Mouse (Mus musculus) testis, adult 2 months (tissue): ENCODE measurements around the gene Wdr70. TPM values are rescaled to one million over a fixed set of nuclear protein-coding genes. Genes with fewer than 3 reads are reported as not detected.

Experiments
- H3K27ac ChIP-seq: fragments of 200-500 bp; 2 replicates; pipeline ENCODE4 v1.5.1; 2012; ENCODE audit warnings: low read depth, low read length; ENCODE audit not compliant: control insufficient read depth, insufficient read depth
- H3K27me3 ChIP-seq: fragments of 200-500 bp; 2 replicates; pipeline ENCODE4 v1.6.1; 2012; ENCODE audit warnings: mild to moderate bottlenecking, low read length, moderate library complexity; ENCODE audit not compliant: control insufficient read depth, insufficient read depth
- H3K36me3 ChIP-seq: fragments of 200-500 bp; 2 replicates; pipeline ENCODE4 v1.6.1; 2012; ENCODE audit warnings: mild to moderate bottlenecking, low read length; ENCODE audit not compliant: control insufficient read depth, insufficient read depth
- H3K4me1 ChIP-seq: fragments of 200-500 bp; 2 replicates; pipeline ENCODE4 v1.6.1; 2012; ENCODE audit warnings: low read length; ENCODE audit not compliant: control insufficient read depth, insufficient read depth
- H3K4me3 ChIP-seq: fragments of 200-500 bp; 2 replicates; pipeline ENCODE4 v1.5.1; 2012; ENCODE audit warnings: low read depth, mild to moderate bottlenecking, low read length, moderate library complexity, mixed read lengths; ENCODE audit not compliant: control insufficient read depth
- CTCF ChIP-seq: fragments of 200-500 bp; IDR thresholded peaks from 2 replicates; pipeline ENCODE4 v1.5.1; 2012; ENCODE audit warnings: low read depth, mild to moderate bottlenecking, inconsistent platforms, low read length, moderate library complexity; ENCODE audit not compliant: control insufficient read depth, insufficient read depth, insufficient replicate concordance
- POLR2A ChIP-seq: fragments of 200-500 bp; IDR thresholded peaks from 2 replicates; pipeline ENCODE4 v1.6.1; 2012; ENCODE audit warnings: low read depth, mild to moderate bottlenecking, inconsistent platforms, low read length, moderate library complexity; ENCODE audit not compliant: control insufficient read depth
- polyA plus RNA-seq: library from polyadenylated mRNA; depleted of rRNA; stranded (reverse); fragments of >200 nt; gene quantifications from 2 replicates; pipeline ENCODE4 v1.2.3, GENCODE M21; 2012

The Wdr70 gene
- polyA plus RNA-seq, 1 experiment, result 31.3 TPM

GRCm38 (mm10) chr15:8065221-8065620, 33.8 kb downstream of the Wdr70 start:
- no peak overlapping the region for H3K4me3 ChIP-seq
- no peaks in the 10 kb centered on the region for H3K4me1 ChIP-seq
- H3K36me3 ChIP-seq, result no peaks in the 10 kb centered on the region; the same call in 1 of the 2 replicates
- no peak overlapping the region for H3K27ac ChIP-seq
- no peak for TF ChIP-seq POLR2A
- TF ChIP-seq CTCF, result no peak
- no peaks in the 10 kb centered on the region for H3K27me3 ChIP-seq

DNA sequence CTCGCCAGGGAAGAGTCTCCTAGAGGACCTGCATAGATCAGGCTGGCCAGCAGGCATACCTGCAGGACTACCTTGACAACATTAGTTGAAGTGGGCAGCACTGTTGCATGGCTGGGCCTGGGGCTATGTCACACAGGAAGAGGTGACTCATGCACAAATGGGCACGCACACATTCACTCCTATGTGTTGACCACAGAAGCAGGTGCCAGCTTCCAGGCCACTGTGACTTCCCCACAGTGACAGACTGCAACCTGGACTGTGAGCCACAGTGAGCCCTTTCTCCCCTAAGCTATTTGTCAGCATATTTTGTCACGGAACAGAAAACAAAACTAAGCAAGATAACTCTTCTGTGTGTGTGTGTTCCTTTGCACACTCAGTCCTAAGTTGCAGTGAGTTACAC, 47.8 kb downstream of the Wdr70 start:
- Histone ChIP-seq H3K4me3 (no peak overlapping the region), H3K27me3 (no peaks in the 10 kb centered on the region), H3K4me1 (no peaks in the 10 kb centered on the region), H3K36me3 (no peaks in the 10 kb centered on the region), H3K27ac (no peak overlapping the region)
- TF ChIP-seq POLR2A, result no peak
- no peak for TF ChIP-seq CTCF

GRCm38 (mm10) chr15:8039834-8040233, 59.2 kb downstream of the Wdr70 start:
- peaks cover 3% of the 10 kb centered on the region for H3K4me1 ChIP-seq
- H3K27me3 ChIP-seq, result no peaks in the 10 kb centered on the region
- H3K36me3 ChIP-seq, result no peaks in the 10 kb centered on the region
- H3K27ac ChIP-seq, result peak overlapping the region; percentile 87
- H3K4me3 ChIP-seq, result peak overlapping the region; percentile 49; the same call in 1 of the 2 replicates
- TF ChIP-seq POLR2A (no peak), CTCF (no peak)

GRCm38 (mm10) chr15:8038457-8038856, 60.6 kb downstream of the Wdr70 start:
- H3K27ac ChIP-seq, result no peak overlapping the region
- no peaks in the 10 kb centered on the region for H3K36me3 ChIP-seq
- no peaks in the 10 kb centered on the region for H3K27me3 ChIP-seq
- TF ChIP-seq CTCF (no peak), POLR2A (no peak)
- peaks cover 3% of the 10 kb centered on the region for H3K4me1 ChIP-seq
- H3K4me3 ChIP-seq, result no peak overlapping the region

- no peaks in the 10 kb centered on the region for H3K27me3 ChIP-seq
- TF ChIP-seq POLR2A (no peak), CTCF (no peak)
- peaks cover 3% of the 10 kb centered on the region for H3K4me1 ChIP-seq
- no peak overlapping the region for H3K27ac ChIP-seq
- no peaks in the 10 kb centered on the region for H3K36me3 ChIP-seq
- H3K4me3 ChIP-seq, result no peak overlapping the region
These were observed 61.2 kb downstream of the Wdr70 start for GRCm38 (mm10) chr15:8037825-8038224.

DNA sequence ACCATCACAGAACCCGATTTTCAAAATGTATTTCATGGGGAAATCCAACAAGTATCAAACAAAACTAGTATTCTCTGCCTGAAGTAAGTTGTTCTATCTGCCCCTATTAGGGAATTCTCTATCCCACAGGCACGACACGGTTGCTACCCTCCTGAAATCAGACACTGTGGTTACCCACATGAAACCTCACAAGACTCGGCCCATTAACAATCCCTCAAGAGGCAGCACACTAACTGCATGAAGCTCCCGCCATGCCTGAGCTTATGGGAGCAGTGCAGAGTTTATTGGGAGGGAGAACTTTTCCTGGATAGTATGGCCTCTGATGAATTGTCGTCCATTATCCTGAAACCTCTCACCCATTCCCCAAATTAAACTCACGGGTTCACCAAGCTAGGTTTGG, 67.8 kb downstream of the Wdr70 start:
- no peaks in the 10 kb centered on the region for H3K4me1 ChIP-seq
- H3K4me3 ChIP-seq, result no peak overlapping the region
- no peak for TF ChIP-seq CTCF
- TF ChIP-seq POLR2A, result no peak
- H3K36me3 ChIP-seq, result no peaks in the 10 kb centered on the region; the same call in 1 of the 2 replicates
- H3K27me3 ChIP-seq, result no peaks in the 10 kb centered on the region
- H3K27ac ChIP-seq, result no peak overlapping the region

DNA sequence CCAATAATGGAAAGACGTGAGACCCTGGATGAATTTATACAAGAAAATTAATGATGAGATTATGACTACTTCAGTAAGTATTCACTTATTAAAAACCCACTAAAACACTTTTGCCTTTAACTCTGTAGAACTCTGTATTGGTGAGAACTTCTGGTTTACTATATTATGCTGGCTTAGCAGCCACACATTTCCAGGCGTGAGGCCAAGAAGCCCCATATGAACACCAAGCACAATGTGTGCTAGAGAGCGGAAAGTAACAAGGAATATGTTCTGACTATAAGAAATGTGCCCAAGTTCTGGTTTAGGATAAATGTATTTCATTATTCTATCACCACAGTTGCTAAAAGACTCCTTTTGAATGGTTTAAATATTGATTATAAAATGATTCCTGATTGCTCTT, 68.4 kb downstream of the Wdr70 start:
- no peaks in the 10 kb centered on the region for H3K4me1 ChIP-seq
- no peak overlapping the region for H3K4me3 ChIP-seq
- no peaks in the 10 kb centered on the region; the same call in 1 of the 2 replicates for H3K36me3 ChIP-seq
- TF ChIP-seq CTCF, result no peak
- TF ChIP-seq POLR2A, result no peak
- H3K27me3 ChIP-seq, result no peaks in the 10 kb centered on the region
- no peak overlapping the region for H3K27ac ChIP-seq

DNA sequence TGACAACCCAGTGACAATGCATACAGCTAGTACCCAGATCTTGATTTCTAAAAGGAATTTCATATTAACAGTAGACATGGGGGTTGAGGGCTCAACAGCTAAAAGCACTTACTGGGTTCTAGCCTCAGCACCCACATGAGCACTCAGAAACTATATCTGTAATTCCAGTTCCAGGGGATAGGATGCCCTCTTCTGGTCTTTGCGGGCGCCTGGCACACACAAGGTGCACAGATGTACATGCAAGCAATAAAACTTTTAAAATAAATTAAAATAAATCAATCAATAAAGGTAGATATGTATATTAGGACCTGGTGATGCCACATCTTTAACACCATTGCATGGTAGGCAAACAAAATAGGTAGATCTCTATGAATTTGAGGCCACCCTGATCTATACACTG, 71.5 kb downstream of the Wdr70 start:
- Histone ChIP-seq H3K27me3 (no peaks in the 10 kb centered on the region), H3K36me3 (no peaks in the 10 kb centered on the region; the same call in 1 of the 2 replicates), H3K4me3 (no peak overlapping the region), H3K4me1 (no peaks in the 10 kb centered on the region), H3K27ac (no peak overlapping the region)
- TF ChIP-seq CTCF (no peak), POLR2A (no peak)
